Mouse (Mus musculus) c-Kit-negative CD71-positive TER-119-positive erythroid progenitor cells, embryonic 14.5 days (primary cell): Measurements from ENCODE around the gene Tnfrsf26.

Source experiments
- DNase-seq: peaks from one replicate; pipeline ENCODE4 v3.0.0-alpha.2; 2013; ENCODE audit warnings: low read depth, low spot score

The Tnfrsf26 gene

DNA sequence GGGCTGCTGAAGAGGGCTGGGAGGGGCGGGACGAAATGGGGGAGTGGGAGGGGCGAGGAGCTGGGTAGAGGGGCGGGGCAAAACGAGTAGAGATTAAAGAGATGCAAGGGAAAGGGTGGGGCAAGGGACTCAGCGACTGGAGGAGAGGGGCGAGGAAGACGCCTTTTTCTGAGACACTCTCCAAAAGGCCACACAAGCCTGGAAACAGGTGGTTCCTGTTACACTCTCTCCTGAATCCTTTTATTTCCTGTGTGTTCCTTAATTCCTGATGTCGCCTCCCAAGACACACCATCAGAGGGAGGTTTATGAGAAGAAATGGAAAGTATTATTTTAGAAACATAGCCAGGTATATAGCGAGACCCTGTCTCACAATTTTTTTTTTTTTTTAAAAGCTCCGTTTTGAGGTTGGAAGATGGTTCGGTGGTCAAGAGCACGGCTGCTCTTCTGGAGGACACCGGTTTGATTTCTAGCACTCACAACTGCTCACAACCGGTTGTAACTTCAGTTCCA is 28.2 kb downstream of the Tnfrsf26 start:
- no peak for DNase-seq

DNA sequence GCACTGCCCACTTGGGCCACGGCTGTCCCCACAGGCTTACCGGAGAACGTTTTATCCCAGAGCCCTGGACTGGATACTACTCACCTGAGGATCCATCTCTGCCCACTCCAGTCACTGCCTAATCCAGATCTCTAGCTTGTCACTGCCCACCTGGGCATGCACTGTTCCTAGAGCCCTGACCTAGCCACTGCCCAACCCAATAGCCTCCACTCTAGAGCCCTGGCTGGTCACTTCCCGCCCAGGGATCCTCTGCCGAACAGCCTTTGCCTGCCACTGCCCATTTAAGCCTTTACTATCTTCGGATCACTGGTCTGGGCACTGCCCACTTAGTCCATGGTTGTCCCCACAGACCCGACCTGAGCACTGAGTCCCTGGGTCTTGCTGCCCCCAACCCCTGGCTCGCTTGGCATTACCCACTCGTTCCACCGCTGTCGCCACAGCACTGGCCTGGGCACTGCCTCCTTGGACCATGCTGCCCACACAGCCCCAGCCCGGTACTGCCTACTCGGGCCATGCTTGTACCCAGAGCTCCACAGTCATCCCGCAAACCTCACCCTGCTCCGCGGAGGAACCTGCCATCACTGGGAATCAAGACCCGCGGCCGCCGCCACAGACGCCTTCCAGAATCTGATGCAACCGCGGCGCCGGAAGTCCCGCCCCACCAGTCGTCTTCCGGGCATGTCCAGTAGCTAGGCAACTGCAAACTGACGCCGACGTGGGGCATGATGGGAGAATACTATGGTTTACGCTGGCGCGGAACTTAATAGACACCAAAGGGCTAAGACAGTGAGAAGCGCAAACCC is 28.9 kb downstream of the Tnfrsf26 start, which contains the start of gene Cars:
Cars (minus strand) TSS at position 663 of the 803 bp plus-strand sequence.
- DNase-seq, result peak; percentile 84

DNA sequence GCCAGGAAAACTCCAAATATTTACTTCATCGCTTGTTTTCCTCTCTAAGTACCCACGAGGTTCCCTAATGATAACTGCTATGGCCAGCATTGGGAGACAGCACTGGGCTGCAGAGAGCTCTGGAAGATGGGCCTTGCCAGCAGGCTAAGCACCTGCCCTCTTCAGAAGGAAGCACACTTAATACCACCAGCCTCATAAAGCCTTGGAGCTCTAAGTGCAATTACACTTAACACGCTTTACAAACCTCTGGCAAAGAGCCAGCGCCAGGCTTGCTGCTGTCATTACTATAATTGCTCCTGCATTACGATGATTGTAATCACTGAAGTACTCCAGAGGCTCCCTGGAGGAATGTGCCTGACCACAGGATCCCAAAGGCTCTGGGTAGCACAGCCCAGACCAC is 33.7 kb downstream of the Tnfrsf26 start:
- no peak for DNase-seq

DNA sequence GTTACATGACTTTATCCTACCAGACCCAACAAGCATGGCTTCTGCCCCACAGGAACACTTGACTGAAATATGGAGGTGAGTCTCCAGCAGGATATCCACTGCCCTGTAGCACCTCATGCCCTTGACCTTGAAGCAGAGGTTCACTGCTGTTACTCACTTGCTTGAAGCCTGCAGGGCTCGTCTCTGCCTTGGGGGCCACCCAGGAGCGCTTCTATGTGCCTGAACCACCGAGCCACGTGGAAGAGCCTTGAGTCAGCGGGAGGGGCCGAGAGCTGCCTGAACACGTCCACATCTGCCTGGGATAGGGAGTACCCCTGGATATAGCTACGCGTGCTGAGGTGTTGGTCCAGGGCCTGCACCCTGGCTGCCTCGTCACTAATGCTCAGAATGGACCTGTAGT is 36.3 kb downstream of the Tnfrsf26 start:
- no peak for DNase-seq

DNA sequence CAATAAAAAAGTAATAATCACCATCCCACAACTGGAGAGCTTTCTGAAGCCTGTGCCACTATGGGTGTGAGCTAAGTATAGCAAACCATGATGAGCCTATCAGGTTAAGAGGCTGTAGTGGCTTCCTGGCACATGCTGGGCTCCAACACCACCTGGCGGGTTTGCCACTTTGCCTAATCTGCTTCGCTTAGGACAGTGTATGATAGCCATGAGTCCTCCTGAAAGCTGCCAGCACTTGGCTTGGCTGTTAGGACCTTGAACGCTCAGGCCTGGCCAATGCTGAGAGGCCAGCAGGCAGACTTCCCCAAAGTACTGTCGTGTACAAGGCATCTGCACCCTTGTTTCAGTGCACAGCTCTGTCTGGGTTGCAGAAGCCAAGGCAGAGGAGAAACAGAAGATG is 40.5 kb downstream of the Tnfrsf26 start:
- DNase-seq, result no peak

DNA sequence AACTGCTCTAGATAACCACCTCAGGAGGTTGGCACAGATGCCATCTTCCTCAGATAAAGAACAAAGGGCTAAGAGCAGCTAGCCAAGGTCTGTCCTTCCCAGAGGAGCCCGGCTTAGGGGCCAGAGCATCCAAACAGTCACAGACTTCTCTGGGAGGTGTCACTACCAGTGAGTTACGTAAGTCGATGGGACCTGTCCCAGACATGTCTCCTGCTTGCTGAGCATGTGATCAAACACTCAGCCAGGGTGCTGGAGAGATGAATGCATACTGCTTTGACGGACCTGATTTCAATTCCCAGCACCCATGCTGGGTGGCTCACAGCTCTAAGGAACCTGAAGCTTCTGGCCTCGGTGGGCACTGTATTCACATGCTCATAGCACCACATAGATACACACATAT is 40.9 kb downstream of the Tnfrsf26 start:
- no peak for DNase-seq

DNA sequence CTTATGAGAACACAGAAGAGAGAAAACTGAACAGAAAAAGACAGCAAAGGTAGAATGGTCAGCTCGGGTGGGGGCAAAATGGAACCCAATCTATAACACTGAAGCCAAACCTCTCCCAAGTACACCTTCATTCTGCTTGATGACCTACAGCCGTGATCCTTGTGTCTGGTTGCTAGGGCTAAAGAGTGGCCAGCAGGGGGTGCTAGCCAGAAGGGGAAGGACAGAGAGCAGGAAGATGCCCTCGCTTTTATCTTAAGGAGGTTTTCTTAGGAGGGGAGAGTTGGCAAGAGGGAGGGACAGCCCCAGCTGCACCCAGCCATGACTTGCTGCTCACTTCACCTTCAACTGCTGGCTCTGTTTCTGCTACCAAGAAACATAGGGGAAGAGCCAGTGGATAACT is 44.6 kb downstream of the Tnfrsf26 start:
- no peak for DNase-seq

DNA sequence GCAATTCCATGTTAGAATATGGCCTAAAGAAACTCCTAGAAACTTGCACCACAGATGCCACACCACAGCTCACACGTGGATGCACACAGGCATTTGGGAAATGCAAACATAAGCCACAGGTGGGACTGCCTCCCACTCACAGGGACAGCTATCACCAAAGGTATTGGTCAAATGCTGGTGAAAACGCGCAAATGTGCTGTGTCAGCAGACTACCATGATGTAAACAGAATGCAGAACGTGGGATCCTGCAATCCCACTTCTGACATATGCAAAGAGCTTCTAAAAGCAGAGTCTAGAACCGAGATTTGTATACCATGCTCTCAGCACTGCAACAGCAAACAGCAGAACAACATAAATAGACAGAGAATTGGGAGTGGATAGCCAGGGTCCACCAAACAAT is 45.5 kb downstream of the Tnfrsf26 start:
- DNase-seq, result no peak

DNA sequence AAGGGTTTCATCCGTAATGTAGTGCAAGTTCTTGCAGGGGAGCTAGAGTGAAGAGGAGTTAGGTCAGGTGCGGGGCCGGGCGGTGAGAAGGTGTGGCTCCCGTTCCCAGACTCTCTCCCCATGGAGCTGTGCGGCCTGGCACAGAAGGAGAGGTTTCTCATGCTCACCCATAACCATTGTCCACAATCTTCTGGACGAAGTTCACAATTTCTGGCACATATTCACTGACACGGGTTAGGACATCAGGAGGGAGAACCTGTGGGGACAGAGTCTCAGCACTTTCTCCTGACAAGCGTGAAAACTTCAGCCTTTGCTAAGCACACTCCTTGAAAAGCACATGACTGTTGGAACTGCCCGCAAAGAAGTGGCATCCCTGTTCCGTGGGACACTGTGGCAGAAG is 52.8 kb downstream of the Tnfrsf26 start:
- no peak for DNase-seq

DNA sequence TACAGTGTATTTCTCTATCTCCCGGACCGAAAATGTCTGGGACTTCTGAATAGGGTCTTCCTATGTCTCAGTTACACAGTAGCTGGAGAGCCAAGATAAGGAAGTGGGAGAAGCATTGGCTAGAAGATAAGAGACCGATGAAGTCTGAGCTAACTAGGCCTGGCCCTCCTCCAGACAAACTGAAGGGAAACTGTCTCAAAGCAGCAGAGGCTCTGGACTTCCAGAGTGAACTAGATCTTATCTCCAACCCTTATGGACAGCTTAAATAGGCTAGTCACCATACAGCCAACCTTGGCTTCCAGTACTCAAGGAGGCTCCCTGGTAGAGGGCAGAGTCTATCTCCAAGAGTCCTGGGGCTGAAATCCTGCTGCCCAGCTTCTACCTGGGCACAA is 62.9 kb downstream of the Tnfrsf26 start:
- peak; percentile 54 for DNase-seq

DNA sequence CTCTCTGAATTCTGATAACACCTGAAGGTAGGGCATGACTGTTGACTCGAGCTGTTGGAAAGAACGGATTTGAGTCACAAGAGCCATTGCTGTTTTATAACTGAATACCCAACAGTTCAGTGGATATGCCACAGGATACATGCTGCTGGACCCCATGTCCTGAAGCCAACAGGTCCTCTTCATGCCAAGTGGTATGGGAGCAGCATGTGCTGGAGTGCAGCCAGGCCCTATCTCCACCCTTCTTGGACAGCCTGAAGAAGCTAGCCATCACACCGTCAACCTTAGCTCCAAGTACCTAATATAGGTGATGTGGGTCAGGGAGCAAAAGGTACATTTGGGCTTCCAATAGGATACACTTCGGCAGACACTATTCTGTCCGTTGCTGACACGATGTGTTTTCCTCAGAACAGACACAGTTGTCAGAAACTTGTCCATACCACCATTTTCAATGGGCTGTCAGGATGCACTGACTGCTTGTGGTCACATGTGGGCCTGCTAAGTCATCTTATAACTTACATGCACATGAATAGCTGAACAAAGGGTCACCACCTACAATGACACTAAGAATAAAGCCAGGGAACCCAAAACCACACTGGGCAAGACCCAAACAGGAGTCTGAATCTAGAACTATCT is 63.4 kb downstream of the Tnfrsf26 start:
- no peak for DNase-seq

DNA sequence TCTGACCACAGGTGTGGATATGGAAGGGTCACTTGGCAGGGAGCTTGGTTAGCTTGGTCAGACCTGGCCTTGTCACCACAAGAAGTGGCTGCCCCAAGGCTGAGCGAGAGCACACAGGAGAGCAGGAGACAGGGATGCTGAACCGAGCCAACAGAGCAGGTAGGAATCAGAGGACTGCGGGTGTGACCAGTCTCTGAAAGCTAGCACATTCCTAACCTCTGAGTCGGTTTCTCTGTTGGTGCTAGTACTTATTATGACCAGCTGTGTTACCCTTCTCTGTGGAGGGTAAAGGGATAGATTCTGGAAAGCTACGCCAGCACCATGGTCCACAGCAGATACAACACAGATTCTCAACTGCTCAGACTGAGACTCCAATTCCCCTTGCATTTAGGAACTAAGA is 64.7 kb downstream of the Tnfrsf26 start:
- no peak for DNase-seq
